Mouse (Mus musculus): Measurements from ENCODE around the gene Ptcra.
"Not testable (repeated sequence)": the region's sequence is repeated elsewhere in the genome, so short reads cannot be mapped to it uniquely, and the experiment has no call there.

Ptcra gene

DNA sequence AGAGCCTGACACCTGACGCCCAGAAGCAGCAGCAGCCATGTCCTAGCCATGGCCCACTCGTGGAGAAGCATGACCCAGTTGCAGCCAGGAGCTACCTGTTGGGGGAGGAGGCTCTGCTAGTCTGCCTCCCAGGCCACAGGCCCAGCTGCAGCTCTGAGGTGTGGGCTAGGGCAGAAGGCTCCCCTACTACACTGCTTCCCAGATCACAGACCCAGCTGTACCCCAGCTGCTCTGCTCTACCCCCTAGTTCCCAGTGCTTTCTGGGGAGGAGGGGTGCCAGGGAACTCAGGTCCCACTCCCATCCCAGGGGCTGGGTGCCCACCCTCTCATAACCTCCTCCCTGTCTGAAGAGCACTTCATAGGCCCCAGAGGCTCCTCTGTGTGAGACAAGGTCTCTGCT lies at the start of gene Ptcra:
Ptcra (minus strand) TSS at position 169 of the 400 bp plus-strand sequence.
- DNase-seq = no peak

DNA sequence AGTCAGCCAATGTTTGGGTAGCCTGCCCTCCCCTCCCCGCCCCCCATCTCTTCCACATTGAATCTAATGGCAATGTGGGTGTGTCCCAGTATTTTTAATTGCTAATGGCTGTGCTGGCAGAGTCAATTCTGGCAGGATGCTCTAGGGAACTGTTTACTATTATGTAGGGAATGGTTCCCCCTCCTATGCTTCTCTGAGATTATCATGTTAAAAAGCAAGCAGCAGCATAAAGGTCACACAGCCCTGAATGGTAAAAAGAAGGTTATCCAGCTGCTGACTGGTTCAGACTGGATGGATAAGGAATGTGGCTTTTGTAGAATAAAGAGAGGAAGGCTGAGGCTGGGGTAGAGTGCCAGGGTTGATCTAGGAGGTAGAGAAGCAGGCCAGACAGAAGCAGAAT lies 48.9 kb upstream of the Ptcra start:
- DNase-seq = no peak

DNA sequence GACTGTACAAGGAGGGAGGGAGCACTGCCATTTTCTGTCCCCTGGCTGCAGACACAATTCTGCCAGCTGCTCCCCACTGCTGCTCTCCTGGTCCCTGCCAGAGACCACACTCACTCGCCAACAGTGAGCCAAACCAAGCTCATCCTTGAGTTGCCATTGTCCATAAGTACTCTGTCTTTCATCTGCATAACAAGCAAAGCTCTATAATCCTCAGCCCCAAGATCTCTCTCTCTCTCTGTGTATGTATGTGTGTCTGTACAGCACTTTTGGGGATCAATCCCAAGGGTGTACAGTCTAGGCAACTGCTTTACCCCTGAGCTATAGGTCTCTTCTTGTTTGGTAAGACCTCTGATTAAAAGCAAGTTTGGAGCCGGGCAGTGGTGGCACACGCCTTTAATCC lies 47.2 kb upstream of the Ptcra start:
- no peak for DNase-seq

DNA sequence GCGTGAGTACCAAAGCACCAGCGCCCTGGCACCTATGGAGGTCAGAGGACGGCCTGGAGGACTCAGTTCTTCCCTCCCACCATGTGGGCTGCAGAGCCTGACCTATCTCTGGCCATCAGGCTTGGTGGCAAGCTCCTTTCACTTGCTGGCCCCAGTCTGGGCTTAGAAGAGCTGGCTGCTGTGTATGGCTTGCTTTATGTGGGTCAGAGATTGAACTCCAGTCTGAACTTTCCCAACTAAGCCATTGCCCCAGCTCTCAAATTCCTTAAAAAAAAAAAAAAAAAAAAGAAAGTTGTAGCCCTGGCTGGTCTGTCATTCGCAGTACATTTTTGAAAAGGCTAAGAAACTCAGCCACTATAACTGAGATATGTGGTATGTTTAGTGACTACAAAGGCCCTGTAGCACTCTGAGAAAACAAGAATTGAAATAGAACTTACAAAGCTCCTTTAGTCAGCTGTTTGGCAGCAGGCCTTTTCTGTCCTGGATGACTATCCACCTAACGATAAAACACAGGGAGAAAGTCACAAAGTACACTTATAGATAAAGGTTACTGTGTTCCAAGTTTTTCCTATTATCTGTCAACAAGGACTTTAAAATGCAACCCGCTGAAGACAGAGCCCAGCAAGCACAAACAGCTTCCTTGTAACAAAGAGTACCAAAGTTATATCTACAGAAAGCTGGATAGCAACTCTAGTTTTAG lies 45.8 kb upstream of the Ptcra start:
- no peak for DNase-seq

DNA sequence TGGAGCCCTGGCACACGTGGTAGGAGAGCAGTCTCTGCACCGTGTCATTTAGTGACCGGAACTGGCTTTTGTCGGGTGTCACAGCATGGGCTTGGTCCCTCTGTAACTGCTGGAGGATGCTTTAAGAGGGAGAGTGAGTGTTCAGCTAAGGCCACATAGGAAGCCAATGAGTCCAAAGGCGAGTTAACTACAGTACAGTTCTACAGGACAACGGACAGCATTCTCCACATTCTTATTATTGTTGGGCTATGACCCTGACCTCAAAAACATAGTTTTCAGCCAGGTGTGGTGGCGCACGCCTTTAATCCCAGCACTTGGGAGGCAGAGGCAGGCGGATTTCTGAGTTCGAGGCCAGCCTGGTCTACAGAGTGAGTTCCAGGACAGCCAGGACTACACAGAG lies 44.9 kb upstream of the Ptcra start:
- DNase-seq = no peak

DNA sequence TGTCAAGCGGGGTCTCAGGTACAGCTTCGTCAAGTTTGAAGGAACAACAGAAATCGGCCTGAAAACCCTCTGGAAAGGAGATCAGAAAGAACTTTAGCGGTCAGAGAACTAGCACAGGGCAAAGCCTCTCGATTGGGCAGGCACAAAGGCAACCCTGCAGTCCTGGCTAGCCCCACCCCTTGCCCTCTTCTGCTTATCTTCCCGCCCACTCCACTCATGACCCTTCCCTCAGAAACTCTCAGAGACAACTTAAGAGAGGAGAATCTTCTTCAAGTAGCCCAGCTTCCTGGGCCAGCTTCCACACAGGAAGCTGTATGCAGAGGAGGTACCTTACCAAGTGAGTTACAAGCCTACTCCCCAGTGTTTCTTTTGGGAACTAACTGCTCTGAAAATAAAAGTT lies 38.2 kb upstream of the Ptcra start:
- no peak for DNase-seq

DNA sequence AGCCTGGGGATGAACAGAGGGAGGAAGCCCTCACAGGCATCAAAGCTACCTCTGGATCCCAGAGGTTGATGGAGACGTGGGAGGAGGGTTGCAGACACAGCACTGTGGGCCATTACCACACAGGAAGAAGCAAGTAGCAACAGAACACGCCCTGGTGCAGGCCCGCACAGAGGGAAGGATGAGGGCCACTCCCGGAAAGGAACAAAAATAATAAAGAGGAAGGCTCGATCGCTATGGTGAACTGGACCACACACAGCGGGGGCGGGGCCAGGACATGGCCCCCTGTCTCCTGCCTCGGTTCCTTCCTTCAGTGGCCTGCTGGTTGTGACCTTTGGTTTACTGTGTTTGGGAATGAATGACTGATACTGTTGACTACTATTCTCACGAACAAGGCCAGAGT lies 36.2 kb upstream of the Ptcra start:
- no peak for DNase-seq

DNA sequence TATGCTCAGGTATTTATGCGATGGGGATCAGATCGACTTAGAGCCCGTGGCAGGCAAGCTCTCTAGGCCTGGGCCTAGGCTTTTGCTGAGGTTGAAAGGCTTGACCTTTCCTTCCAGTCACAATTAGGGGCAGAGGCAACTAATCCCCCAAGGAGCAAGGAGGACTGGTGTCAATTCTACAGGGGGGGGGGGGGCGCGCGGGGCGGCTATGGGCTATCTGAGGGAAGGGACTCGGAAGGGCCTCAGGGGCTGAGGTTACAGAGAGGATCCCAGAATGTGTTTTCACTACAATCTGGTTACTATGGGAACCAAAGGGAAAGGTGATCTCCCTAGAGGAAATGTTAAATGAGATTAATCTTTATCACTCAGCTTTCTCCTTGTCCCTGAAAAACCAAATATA lies 33.9 kb upstream of the Ptcra start:
- DNase-seq = no peak

DNA sequence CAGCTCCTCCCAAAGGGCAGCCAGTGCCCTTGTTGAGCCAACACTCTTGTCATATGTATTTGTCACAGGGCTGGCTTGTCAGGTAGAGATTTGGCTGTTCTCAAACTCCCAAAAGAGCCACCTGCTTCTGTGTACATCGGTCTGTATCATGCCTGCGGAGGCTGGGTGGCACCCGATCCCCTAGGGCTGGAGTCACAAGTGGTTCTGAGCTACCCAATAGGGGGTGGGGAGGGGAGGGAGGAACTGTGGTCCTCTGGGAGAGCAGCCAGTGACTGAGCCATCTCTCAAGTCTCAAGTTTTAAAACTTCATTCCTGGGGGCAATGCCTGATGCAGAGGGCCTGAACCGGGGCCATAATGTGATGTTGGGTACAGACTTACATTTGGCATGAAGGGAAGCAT lies 33.2 kb upstream of the Ptcra start:
- no peak for DNase-seq

DNA sequence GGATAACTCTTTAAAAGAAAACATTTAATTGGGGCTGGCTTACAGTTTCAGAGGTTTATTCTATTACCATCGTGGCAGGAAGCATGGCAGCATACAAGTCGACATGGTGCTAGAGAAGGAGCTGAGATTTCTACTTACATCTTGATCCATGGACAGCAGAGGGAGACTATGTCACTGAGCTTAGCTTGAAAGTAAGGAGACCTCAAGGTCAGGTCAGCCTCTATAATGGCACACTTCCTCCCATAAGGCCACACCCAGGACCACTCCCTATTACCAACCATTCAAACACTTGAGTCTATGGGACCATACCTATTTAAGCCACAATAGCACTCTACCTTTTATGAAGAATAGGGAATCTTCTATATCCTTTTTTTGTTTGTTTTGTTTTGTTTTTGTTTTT lies 29.5 kb upstream of the Ptcra start:
- no peak for DNase-seq

DNA sequence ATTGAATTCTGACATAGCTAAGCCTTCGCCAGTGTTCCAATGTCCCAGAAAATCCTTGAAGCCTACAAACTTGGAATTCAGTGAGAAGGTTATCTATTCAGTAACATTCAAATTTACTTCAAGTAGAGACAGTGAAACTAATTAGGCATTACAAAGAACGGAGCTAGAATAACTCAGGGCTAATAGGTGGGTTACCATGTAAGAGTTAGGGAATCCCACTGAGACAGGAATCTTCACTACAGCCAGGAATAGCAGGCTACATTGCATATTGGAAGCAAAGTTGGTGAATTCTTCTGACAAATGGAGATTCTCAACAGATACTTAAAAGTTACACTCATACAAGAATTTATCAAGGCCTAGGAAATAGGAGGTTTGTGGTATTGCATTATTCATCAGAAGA lies 24.5 kb upstream of the Ptcra start:
- not testable (repeated sequence) for DNase-seq

DNA sequence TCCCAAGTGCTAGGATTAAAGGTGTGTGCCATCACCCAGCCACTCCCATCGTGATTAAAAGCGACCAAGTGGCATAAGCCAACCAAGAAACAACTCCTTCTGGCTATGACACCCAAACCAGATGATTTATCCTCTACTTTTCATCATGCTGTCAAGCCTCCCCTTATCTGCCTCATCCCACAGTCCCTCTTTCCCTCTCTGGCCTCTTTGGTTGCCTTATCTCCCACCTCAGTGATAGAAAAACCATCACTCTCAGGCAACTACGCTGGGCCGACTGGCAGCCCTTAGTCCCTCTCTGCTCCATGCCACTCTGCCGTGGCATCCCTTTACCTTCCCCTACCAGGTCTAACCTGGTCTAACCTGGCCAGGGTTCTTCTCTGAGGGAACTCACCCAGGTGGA lies 23.4 kb upstream of the Ptcra start:
- DNase-seq = no peak

DNA sequence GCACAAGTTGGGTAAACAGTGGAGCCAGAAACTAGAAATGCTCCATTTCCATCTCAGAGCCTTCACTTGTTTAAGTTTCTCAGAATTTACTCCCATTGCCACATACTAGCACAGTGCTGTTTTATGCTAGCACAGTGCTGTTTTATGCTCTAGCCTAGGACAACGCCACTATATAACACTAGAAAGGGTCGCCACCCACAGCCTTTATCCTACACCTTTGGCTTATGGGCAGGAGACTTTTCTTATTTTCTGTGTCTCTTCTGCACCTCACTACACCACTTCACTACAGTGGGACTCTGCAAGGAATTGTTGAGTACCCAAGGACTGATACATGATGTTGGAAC lies 19.7 kb upstream of the Ptcra start:
- DNase-seq = no peak

DNA sequence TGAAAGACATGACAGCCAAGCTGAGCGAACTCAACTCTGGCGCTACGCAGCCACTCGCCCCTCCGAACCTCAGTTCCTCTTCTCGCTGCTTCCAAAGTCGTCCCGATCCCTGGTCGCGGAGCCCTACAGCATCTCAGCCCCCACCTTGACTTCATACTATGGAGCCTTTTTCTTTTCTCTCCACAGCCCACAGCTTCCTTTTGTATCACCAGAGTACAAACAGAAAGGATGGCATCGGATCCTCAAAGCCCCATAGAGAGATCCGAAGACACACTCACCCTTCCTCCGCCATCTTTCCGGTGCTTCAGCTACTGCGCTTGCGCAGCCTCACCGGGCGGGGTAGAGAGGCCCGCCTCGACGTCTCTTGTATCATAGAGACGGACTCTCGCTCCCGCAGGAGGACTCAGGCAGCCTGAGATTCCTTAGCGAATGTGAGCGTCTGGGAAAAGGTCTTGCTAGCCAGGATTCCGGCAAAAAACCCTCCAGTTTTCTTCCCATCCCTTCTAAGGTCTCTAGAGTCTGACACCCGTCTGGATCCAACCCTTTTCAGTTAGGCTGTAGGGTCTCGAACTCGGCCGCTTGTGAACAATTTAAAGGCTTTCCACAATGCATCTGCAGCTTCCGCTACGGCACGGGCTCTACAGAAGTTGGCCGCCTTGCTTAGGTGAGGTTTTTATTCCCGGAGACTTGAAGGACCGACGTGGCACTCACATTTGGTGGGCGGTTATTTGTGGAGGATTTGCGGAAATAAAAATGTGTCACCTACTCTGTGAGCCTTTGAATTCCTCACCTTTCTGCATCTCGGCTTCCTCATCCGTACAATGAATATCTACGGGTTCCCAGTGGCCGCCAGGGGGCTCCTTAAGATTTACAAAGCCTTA lies 19.1 kb upstream of the Ptcra start, which contains the start of gene Rpl7l1:
Rpl7l1 (minus strand) TSS at position 332 of the 881 bp plus-strand sequence.
- DNase-seq = peak; percentile 93

DNA sequence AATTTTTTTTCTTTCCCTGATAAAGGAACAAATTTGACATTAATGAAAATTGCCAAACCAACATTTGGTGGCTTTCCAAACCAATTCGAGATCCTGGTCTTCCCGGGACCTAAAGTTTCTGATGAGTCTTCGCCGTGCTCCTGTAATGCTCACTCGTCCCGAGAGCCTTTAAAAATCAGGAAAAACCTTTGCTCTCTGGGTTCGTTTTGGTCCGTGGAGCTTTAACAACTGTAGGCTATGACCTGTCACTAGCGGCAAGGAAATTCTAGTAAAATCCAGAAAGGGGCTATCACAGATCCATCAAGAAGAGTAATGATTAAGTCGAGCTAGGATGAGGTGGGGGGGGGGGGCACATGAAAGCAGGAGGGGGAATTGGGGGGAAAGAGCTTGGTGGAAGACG lies 18.4 kb upstream of the Ptcra start:
- DNase-seq = peak; percentile 23

DNA sequence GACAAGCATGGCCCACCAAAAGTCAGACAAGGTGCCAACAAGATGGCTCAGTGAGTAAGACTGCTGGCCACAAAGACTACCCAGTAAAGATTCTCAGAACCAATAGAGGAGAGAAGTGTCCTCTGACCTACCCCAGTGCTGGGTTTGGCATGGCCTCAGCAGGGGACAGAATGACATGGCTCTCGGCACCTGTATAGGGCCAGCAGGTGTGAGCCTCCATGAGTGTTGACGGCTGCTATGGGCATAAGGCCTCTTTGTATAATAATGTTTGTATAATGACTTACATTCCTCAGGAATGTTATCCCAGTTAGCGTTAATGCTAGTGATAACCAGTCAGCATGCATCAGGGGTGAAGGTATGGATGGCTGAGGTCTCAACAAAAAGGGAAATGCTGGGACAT lies 12.6 kb upstream of the Ptcra start:
- no peak for DNase-seq

DNA sequence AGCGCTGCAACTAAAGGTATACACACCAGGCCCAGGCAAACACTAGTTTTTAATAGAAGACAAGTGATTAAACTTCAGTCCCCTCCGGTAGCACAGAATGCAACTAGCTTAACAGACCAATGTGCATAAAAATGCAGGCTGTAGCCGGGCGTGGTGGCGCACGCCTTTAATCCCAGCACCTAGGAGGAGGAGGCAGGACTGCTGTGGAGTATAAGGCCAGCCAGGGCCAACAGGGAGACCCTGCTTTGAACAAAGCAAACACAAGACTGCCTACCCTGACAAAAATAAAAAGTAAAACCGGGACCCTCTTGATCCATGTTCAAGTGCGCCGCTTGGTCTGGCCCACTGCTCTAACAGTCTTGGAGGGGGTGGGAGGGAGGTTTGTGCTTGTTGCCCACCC lies 11.6 kb upstream of the Ptcra start:
- no peak for DNase-seq

DNA sequence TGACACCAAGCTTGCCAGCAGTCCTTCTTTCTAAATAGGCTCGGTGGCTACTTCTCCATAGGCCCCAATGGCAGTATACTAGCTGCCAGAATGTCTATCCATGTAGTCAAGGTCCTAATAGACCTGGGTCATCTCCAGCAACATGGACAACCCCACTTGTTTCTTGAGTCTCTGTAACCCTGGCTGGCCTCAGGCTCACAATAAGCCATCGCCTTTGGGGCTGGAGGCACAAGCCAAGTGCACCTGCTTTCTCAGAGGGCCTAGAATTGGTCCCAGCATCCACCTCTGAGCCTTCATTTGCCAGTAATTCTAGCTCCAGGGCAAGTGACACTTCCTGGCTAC lies 10.6 kb upstream of the Ptcra start:
- no peak for DNase-seq

DNA sequence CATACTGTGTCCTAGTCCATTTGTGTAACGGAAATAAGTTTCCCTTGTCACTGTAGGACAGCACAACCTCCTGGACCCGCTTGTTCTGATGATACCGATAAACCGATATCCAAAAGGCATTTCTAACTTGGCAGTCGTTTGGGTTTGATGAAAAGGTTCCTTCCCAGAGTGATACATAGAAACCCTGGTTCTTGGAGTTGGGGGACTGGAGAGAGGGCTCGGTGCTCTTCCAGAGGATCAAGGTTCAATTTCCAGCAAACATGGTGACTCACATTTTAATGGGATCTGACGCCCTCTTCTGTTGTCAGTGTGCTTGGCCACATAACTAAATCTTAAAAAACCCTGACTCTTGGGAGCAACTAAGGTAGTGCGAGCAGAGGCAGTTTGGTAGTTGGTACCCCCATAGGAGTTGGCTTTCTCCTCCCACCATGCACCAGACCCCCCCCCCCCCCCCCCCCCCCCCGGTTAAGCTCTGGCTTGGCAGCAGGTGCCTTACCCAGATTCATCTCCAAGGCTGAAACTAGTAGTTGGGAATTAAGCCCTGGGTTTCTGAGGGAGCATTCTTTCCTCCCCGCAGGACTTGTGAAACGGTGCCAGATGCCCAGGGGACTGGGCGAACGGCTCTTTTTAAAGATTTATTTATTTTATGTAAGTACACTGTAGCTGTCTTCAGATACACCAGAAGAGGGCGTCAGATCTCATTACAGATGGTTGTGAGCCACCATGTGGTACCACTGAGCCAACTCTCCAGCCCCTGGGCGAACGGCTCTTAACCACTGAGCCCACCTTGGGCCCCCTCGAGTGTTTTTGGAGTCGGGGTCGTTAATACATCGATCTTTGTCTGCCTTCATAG lies 10.0 kb upstream of the Ptcra start:
- peak; percentile 24 for DNase-seq

DNA sequence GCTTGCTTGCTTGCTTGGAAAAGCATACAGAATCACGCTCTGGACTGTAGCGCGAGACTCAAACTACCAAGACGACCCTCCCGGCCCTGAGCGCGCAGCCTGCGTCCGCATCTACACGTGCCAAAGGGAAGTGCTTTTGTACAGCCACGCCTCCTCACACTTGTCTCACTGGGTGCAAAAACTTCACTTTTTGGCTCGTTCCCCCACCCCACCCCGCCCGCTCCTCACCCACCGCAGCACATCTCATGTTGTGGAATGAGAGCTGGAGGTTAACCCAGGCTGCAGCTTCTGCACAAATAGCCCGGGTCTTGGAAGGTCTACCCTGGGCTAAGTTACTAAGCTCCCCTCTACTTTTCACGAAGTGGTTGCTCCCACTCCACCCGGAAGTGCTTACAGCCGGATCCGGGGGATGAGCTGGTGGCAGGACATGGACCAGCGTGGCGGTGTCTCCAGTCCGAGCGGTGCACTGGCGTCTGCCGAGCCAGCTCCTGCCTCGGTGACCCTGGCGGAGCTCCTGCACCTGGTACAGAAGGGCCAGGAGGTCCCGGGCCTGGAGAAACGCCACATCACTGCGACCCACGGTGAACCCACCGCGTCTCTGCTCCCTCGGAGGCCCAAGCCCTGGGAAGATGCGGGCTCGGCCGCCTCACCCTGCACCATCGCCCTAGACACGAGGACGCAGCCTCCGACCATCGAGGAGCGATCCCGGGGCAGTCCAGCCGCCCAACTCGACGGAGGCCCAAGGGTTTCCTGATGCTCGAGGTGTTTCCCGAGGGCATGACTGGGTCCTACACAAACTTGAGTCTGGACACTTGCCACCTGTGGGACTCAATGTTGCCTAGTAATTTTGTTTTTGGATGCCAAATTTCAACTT lies 9.1 kb upstream of the Ptcra start, which contains the start of gene 2310039H08Rik:
2310039H08Rik (plus strand) TSS at position 232 of the 874 bp plus-strand sequence.
- peak; percentile 89 for DNase-seq

DNA sequence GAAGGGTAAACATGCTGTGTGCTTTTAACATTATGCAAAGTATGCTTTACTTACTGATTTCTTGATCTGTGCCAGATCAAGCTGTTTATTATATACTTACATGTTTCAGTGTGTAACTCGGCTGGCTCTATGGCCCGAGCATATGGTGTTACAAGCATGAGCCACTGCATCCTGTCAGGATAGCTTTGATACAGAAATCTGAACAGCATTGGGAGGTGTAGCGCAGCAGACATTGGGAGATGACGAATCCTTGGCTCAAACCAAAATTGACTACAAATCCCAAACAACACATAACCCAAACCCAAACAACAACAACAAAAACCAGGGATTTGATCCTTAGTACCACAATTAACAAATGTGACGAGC lies 8.5 kb upstream of the Ptcra start:
- DNase-seq = no peak

DNA sequence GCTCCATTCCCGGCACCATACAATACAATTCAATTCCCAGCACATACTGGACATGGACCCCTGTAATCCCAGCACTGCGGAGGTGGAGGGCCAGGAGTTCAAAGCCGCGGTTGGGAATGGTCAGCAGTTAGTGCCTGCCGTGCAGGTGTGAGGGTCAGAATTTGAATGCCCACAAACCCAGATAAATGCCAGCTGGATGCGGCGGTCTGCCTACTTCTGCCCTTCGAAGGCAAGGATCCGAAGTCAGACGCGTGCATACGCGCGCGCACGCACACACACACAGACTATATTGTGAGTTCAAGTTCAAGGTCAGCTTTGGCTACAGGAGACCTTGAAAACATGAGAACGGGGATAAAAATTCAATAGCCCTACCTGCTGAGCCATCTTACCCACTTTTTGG lies 8.1 kb upstream of the Ptcra start:
- DNase-seq = no peak

DNA sequence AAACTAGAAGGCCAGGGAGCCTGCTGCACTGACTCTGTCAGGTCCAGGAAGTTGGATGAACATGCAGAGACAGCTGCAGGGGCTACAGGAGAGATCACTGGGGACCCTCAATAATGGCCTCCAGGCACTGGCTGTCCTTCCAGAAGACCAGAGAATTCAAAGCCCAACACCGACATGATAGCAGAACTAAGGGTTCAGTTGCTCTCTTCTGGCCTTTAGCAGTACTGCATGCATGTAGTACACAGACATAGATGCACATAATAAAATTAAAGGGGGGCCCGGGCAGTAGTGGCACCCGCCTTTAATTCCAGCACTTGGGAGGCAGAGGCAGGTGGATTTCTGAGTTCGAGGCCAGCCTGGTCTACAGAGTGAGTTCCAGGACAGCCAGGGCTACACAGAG lies 7.5 kb upstream of the Ptcra start:
- no peak for DNase-seq

Data from kidney, adult 18-20 months (tissue).